Mouse (Mus musculus) adipose tissue, adult 10 weeks (tissue): ENCODE data around the gene Atg9a. TPM values are rescaled to one million over a fixed set of nuclear protein-coding genes. Genes with fewer than 3 reads are reported as not detected.

Source experiments
- polyA plus RNA-seq: library from polyadenylated mRNA; stranded (reverse); fragments of 350-450 nt; fragmentation: Illumina TruSeq; extraction: RNeasy Lipid Tissue Mini Kit (QIAGEN cat#74804); gene quantifications from one replicate; pipeline ENCODE4 v1.2.3, GENCODE M21; 2014; ENCODE audit warnings: low read depth, low replicate concordance

Gene Atg9a
- 26.4 TPM for polyA plus RNA-seq

DNA sequence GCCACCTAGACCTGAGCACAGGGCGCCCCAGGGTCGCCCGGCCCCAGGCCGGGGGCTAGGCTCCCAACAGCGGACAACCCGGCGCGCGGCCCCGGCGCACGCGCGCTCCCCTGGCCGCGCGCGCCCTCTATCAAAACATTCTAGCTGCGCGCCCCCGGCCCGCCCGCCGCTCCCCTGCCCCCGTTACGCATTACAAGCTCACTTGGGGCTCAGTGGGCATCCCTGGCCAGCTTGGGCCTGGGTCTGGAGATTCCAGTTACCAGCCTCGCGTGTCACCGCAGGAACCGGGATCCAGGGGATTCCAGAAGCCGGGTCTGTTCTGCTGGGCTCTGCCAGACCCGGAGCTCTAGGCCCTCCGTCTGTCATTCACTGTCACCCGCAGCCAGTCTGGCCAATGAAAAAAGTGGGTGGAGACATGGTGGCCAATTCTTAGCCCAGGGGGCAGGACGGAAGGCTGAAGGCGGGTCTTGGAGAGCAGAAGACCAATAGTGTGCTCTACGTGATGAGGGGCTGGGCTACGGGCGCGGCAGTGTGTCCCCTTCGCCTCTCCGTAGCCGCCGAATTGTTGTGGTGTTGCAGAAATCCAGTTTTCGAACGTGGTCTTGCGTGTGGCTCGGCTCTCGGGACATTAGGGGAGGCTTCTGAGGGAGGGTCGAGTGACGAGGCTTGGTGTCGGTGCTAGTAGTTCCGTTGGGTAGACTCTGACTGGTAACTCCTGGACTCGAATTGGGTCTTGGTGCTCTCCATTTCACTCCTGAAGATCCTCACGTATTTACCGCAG lies at the start of gene Atg9a, which contains the start of gene Ankzf1:
Gene Atg9a, minus strand, starts transcription at position 575 of the 781 bp plus-strand sequence.
Gene Ankzf1, plus strand, starts transcription at position 530 of the 781 bp plus-strand sequence.

DNA sequence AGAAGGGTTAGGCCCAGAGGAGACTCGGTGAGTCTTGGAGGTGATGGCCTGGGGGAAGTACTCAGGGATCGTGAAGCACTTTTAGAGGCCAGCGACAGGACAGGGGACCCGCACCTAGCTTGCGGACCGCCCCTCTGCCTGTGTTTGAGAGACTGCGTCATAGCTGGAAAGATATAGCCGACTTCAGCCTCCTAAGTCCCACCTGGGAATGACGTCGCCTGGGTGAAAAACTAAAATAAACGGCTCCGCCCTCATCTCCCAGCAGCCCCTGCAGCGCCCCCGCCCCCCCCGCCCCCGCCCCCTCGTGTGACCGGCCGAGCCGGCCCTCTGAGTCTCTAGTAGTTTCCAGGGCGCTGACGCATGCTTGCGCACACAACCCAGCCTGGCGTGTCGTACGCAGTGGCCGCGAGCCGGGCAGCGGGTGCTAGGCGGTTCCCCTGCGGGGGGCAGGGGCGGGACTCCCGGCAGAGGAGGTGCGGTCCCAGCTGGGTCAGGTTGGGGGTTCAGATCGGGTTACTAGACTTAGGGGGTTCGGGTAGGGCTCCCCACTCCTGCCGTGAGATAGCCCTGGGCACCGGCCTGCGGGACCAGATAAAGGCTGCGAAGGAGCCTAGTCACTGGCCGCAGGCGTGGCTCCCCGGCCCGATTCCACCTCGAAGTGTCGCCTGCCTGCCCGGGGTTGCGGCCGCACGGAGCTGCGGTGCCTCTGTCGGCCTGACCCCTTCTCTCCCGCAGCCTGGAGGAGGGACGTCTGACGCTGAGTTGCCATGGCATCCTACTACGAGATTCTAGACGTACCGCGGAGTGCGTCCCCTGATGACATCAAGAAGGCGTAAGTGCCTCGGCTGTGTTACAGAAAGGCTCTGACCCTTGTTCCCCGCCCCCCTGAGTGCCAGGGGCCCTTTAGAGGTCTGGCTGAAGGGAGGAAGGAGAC lies 44.4 kb upstream of the Atg9a start, which contains the start of gene Dnajb2:
Gene Dnajb2, plus strand, starts transcription at position 290 of the 934 bp plus-strand sequence.

DNA sequence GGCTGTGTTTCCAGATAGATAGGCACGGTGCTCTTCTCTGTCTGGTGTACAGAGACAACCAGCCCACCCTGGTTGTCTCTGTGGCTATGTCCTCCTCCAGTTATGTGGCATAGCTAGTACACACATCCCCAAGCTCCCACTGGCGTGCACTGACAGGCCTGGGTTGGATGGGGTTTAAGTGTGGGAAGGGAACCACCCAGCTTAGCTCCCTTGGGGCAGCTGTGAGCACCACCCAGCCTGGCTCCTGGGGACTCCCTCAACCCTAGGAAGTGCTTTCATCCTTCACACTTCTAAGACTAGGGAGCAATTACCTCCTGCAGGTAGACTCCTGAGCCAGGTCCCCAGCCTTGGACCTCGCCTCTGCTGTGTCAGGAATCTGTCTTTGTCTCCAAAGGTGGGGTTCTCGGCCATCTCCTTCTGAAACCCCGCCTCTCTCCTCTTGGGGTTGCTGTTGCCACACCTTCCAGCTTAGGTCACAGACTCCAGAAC lies 39.7 kb upstream of the Atg9a start, which contains the start of gene A630095N17Rik:
Gene A630095N17Rik, minus strand, starts transcription at position 439 of the 489 bp plus-strand sequence.

DNA sequence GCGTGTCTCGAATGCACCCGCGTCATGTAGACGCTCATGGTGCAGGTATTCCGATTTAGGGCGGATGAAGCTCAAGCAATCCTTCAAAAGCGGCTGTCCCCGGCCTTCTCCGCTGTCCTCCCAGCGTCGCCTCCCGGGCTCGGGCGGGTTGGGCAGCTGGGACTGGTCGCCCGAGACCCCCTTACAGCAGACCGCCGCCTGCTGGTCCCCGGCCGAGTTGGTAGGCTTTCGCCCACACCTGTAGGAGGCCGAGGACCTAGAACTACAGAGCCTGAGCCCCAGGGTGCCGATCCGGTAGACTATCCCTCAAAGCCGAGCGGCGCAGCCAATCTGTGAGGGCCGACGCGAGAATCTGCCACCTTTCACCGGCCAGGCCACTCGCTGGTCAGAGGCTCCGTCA lies 27.5 kb upstream of the Atg9a start, which contains the start of gene Tuba4a:
Gene Tuba4a, minus strand, starts transcription at position 335 of the 400 bp plus-strand sequence.

DNA sequence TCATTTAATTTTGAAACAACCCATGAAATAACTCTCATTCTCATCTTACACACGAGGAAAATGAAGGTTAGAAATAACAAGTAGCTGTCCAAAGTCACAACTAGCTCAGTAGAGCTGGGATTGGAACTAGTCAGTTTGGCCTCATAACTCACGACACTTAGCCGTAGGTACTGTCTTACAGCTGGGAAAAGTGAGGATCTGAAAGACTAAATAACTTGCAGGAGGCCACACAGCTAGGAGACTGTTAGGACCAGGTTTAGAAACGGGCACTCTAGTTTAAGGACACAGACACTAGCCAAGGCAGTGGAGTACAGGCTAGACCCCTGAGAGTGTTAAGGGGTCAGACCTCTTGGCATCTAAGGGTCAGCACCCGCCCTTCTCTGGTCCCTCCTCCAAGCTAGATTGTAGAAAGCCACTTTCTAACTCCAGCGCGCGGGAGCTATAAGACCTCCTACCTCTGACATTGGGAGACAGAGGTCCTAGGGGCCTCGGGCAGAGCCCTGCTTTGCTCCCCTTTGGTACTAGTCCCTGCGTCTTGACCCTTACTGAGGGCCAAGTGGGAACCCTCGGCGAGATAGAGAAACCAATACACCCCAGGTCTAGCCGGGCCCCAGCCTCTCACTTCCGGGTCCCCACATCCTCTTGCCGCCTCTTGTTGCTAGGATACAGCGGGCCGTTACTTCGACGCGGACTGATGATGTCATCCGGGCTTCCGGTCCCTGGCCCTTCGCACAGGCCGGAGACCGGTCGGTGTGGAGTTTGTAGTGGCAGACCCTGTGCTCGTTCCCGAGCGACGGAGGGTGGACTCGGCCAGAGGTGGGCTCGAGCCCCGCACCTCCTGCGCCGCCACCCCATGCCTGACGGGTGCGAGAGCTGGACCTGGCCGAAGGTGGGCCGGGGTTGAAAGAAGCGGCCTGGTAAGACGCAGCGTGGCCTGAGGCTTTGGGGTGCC lies 18.4 kb upstream of the Atg9a start, which contains the start of the genes Glb1l and Stk16:
Gene Glb1l, minus strand, starts transcription at position 678 of the 952 bp plus-strand sequence.
Gene Stk16, plus strand, starts transcription at position 703 of the 952 bp plus-strand sequence.

DNA sequence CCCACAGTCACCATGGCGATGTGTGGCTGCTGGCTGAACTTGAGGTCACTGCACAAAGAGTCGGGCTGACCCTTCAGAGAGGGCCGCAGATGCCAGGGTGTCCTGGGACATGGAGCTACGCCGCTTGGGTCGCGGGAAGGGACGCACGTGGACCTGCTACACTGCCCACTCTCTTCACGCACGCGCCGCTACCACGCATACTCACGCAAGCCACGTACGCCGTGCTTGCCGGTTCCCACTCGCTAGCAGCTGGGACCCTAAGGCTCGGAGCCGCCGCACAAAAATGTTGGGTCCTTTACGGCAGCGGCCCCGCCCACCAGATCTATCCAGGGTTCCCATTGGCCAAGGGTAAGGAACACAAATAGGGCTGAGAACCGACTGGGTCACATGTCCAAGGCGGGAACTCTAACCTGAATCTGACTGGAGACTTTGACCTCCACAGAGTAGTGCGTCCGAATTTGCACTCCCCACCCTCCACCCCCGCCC lies 11.8 kb downstream of the Atg9a start, which contains the start of gene Abcb6:
Gene Abcb6, minus strand, starts transcription at position 288 of the 486 bp plus-strand sequence.

DNA sequence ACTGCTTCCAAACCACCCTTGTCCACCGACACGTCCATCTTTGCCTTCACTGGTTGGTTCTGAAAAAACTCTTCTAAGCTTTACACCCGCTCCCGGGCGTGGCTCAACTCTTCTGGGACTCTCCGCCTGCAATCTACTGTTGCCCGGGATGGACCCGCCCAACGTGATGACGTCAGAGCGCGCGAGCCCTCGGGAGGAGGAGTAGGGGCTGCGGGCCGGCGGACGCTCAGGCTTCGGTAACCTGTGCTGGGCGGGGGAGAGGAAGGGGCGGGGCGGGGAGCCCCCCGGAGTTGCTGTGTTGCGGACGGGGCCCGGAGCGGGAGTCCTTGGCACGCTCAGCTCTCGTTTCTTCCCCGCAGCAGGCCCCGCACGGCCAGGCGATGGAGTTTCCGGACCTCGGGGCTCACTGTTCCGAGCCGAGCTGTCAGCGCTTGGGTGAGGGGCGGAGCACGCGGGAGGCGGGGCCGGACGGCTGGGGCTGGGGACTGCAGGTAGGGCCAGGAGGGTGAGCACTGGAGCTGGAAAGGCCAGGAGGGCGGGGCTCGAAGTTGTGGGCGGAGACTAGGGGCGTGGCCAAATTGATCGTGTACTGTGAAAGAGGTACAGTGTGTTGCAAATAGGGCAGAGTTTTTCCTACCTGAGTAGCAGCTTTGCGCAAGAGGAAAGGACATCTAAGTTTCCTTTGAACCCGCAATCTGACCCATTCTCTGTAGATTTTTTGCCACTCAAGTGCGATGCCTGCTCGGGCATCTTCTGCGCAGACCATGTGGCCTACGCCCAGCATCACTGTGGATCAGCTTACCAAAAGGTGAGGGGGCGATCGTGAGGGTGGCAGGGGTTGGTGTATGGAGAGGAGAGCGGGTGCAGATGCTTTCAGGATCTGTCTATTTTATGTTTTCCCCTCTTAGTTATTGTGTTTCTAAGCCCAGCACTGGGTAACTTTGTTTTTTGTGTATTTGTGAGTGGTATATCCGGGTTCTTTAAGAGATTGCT lies 23.2 kb downstream of the Atg9a start, which contains the start of gene Zfand2b:
Gene Zfand2b, plus strand, starts transcription at position 175 of the 993 bp plus-strand sequence.

DNA sequence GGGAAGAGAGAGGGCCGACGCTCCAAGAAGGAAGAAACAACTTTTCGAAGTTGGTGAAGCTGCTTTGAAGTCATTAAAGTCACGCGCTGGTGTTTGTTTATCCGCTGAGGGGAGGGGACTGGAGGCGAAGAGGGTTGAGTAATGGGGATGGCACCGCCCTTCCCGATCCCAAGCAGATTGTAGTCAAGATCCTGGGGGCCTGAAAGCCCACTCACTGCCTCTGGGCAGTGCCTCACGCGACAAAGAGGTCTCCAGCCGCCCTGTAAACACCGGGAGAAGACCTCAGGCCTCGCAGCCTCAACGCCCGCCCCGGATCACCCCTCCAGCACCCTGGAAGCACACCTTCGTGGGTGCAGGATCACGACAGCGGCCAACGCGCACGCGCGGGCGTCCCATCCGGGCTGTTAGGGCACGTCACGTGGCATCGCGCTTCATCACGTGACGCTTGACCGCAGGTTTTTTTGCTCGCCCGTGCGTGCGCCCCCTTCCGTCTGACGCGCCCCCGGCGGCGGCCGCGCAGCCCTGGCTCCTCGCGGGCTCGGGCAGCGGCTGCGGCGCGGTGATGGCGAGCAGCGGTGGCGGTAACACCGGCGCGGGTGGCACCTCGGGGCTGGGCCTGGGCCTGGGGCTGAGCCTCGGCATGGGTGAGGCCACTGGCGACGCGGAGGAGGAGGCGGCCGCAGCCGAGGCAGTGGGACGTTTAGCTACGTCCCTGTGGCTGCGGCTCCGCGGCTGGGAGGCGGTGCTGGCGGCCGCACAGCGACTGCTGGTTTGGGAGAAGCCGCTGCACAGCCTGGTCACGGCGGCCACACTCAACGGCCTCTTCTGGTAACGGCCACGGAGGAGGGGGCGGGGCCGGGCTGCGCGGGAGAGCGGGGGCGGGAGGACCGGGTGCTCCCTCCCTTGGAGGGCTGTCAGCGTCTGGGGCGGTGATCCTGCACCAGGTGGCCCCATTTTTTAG lies 49.4 kb downstream of the Atg9a start, which contains the start of the genes Cnppd1 and Retreg2:
Gene Cnppd1, minus strand, starts transcription at position 411 of the 961 bp plus-strand sequence.
Gene Retreg2, plus strand, starts transcription at position 478 of the 961 bp plus-strand sequence.

DNA sequence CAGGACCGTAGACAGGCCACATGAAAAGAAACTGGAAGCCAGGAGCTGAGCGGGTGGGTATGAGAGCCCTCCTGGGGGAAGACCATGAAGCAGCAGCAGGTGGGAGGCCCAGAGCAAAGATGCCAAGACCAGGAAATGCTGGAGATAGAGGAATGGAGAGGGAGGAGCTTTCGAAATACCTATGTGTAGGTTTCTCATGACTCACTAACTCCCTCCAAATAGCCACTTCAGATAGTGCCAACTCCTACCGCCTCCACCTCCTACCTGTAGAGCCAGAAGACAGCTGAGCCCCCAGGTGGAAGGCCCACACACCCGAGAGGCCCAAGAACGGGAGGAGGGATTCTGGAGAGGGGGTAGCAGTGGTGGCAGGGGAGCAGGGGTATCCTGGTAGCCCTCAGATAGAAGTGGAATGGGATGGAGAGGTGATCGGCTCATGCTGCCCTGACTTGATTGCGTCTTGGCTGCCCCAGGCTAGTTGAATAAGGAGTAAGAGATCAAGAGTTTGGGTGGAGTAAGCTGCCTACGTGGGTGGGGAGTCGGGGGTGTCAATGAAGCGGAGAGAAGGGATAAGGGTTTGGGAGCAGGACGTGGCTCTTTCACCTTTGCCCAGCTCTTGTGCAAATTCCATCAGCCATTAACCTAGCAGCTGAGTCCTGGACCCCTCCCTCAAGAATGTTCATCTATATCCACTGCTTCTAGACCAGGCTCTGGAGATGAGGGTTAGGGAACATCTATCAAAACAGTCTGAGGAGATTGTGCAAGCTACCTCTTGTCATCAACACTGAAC lies 58.4 kb downstream of the Atg9a start, which contains the start of gene Slc23a3:
Gene Slc23a3, minus strand, starts transcription at position 470 of the 787 bp plus-strand sequence.

Other genes with a start within 250 kb of the Atg9a start
- 6.5 TPM for gene Ihh, start 240.5 kb downstream of the Atg9a start, polyA plus RNA-seq
- gene Nhej1, start 67.0 kb downstream of the Atg9a start, polyA plus RNA-seq = 4.7 TPM
- gene Slc23a3, start 58.3 kb downstream of the Atg9a start, polyA plus RNA-seq = 0.62 TPM
- gene Cnppd1, start 49.5 kb downstream of the Atg9a start, polyA plus RNA-seq = 44.8 TPM
- gene Retreg2, start 49.4 kb downstream of the Atg9a start, polyA plus RNA-seq = 64.7 TPM
- 24.0 TPM for gene Zfand2b, start 23.6 kb downstream of the Atg9a start, polyA plus RNA-seq
- 17.0 TPM for gene Abcb6, start 11.8 kb downstream of the Atg9a start, polyA plus RNA-seq
- 26.4 TPM for gene Ankzf1, start within 50 bp of the Atg9a start, polyA plus RNA-seq
- gene Glb1l, start 18.6 kb upstream of the Atg9a start, polyA plus RNA-seq = 40.7 TPM
- 100 TPM for gene Stk16, start 18.6 kb upstream of the Atg9a start, polyA plus RNA-seq
- 55.1 TPM for gene Tuba4a, start 27.7 kb upstream of the Atg9a start, polyA plus RNA-seq
- gene A630095N17Rik, start 39.9 kb upstream of the Atg9a start, polyA plus RNA-seq = not detected
- gene Dnajb2, start 44.2 kb upstream of the Atg9a start, polyA plus RNA-seq = 54.8 TPM
- 0.16 TPM for gene Ptprn, start 72.3 kb upstream of the Atg9a start, polyA plus RNA-seq
- gene Resp18, start 86.2 kb upstream of the Atg9a start, polyA plus RNA-seq = not detected
- gene Dnpep, start 125.8 kb upstream of the Atg9a start, polyA plus RNA-seq = 85.7 TPM
- 40.0 TPM for gene Des, start 168.1 kb upstream of the Atg9a start, polyA plus RNA-seq
- 9.7 TPM for gene Speg, start 183.1 kb upstream of the Atg9a start, polyA plus RNA-seq
- 103 TPM for gene Gmppa, start 243.7 kb upstream of the Atg9a start, polyA plus RNA-seq